Mouse (Mus musculus): Measurements from ENCODE around the gene Speg. TPM values are rescaled to one million over a fixed set of nuclear protein-coding genes. Genes with fewer than 3 reads are reported as not detected.

The Speg gene
- polyA plus RNA-seq, 1 experiment from 2014 or later = 41.1 TPM

DNA sequence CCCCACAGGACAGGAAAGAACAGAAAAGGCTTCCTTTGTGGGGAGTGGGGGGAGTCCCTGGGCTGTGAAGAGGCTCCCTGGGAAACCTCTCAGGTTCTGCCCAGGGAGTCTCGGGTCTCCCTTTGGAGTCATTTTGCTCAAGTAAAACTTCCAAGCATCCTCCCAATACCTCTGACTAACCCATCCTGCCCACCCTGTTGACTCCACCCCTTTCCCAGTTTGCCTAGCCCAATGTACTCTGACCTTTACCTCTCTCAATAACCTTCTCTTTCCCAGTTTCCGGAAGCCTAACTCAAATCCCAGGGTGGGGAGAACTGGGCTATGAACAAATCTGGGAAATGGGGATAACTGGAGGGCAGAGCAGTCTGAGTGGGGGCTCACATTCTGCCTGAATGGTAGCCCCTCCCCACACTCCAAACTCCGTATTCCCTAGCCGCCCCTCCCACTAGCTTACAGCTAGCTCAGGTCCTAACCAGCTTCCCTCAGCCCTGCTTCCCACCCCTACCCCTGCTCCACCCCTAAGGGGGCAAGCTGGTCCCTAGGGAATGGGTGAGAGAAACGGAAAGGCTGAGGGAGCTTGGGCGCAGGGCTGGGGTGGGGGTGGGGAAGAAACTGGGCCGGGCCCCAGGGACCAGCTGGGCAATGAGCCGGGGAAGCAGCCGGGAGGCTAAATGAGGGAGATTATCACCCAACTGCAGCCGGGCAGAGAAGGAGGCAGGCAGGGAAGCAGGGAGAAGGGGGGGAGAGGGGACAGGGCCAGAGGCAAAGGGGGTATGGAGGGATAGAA lies 72.4 kb downstream of the Speg start:
- 12% methylated on average over 10 of the region's 10 CpGs for WGBS
- Histone ChIP-seq H3K9ac (ENCODE audit: low read length) (no peak overlapping the region), H3K4me2 (ENCODE audit: low read depth, low read length) (peak overlapping the region; percentile 41; the same call in 1 of the 2 replicates), H3K36me3 (ENCODE audit: control insufficient read depth, insufficient read depth) (no peaks in the 10 kb centered on the region; the same call in 1 of the 2 replicates), H3K4me3 (ENCODE audit: low read length) (no peak overlapping the region), H3K9me3 (replicated peaks; ENCODE audit: control insufficient read depth, low read length) (no peaks in the 10 kb centered on the region), H3K4me1 (ENCODE audit: control insufficient read depth, insufficient read depth, low read length) (peaks cover 51% of the 10 kb centered on the region), H3K27ac (ENCODE audit: low read length) (no peak overlapping the region), H3K27me3 (ENCODE audit: control insufficient read depth, insufficient read depth, low read length) (peaks cover 69% of the 10 kb centered on the region)
- ATAC-seq (replicated peaks; ENCODE audit: extremely low read depth, insufficient read depth, low FRiP score) = no peak

- Histone ChIP-seq H3K36me3 (ENCODE audit: control insufficient read depth, insufficient read depth) (no peaks in the 10 kb centered on the region), H3K4me2 (ENCODE audit: low read depth, low read length) (no peak overlapping the region), H3K27me3 (ENCODE audit: control insufficient read depth, insufficient read depth, low read length) (peaks cover 75% of the 10 kb centered on the region), H3K27ac (ENCODE audit: low read length) (no peak overlapping the region), H3K4me3 (ENCODE audit: low read length) (no peak overlapping the region), H3K9ac (ENCODE audit: low read length) (no peak overlapping the region; the same call in 1 of the 2 replicates), H3K4me1 (ENCODE audit: control insufficient read depth, insufficient read depth, low read length) (peaks cover 51% of the 10 kb centered on the region), H3K9me3 (replicated peaks; ENCODE audit: control insufficient read depth, low read length) (no peaks in the 10 kb centered on the region)
- 2% methylated on average over 7 of the region's 7 CpGs for WGBS
- ATAC-seq (replicated peaks; ENCODE audit: extremely low read depth, insufficient read depth, low FRiP score) = no peak
Measured at GRCm38 (mm10) chr1:75448052-75448431, 72.9 kb downstream of the Speg start.

GRCm38 (mm10) chr1:75448937-75449336 lies 73.8 kb downstream of the Speg start:
- no peak for ATAC-seq (replicated peaks; ENCODE audit: extremely low read depth, insufficient read depth, low FRiP score)
- H3K4me2 ChIP-seq (ENCODE audit: low read depth, low read length) = no peak overlapping the region
- peaks cover 51% of the 10 kb centered on the region for H3K4me1 ChIP-seq (ENCODE audit: control insufficient read depth, insufficient read depth, low read length)
- H3K27ac ChIP-seq (ENCODE audit: low read length) = no peak overlapping the region
- 6% methylated on average over 13 of the region's 14 CpGs for WGBS
- H3K9me3 ChIP-seq (replicated peaks; ENCODE audit: control insufficient read depth, low read length) = no peaks in the 10 kb centered on the region
- no peaks in the 10 kb centered on the region for H3K36me3 ChIP-seq (ENCODE audit: control insufficient read depth, insufficient read depth)
- no peak overlapping the region for H3K9ac ChIP-seq (ENCODE audit: low read length)
- peaks cover 82% of the 10 kb centered on the region for H3K27me3 ChIP-seq (ENCODE audit: control insufficient read depth, insufficient read depth, low read length)
- H3K4me3 ChIP-seq (ENCODE audit: low read length) = no peak overlapping the region

- Histone ChIP-seq H3K9me3 (replicated peaks; ENCODE audit: control insufficient read depth, low read length) (no peaks in the 10 kb centered on the region), H3K36me3 (ENCODE audit: control insufficient read depth, insufficient read depth) (no peaks in the 10 kb centered on the region), H3K27ac (ENCODE audit: low read length) (no peak overlapping the region), H3K4me3 (ENCODE audit: low read length) (no peak overlapping the region; the same call in 1 of the 2 replicates), H3K27me3 (ENCODE audit: control insufficient read depth, insufficient read depth, low read length) (peaks cover 84% of the 10 kb centered on the region), H3K4me2 (ENCODE audit: low read depth, low read length) (no peak overlapping the region), H3K4me1 (ENCODE audit: control insufficient read depth, insufficient read depth, low read length) (peaks cover 51% of the 10 kb centered on the region), H3K9ac (ENCODE audit: low read length) (no peak overlapping the region)
- WGBS = 16% methylated on average over 8 of the region's 8 CpGs
- no peak for ATAC-seq (replicated peaks; ENCODE audit: extremely low read depth, insufficient read depth, low FRiP score)
Measured at GRCm38 (mm10) chr1:75449377-75450135, 74.5 kb downstream of the Speg start.

DNA sequence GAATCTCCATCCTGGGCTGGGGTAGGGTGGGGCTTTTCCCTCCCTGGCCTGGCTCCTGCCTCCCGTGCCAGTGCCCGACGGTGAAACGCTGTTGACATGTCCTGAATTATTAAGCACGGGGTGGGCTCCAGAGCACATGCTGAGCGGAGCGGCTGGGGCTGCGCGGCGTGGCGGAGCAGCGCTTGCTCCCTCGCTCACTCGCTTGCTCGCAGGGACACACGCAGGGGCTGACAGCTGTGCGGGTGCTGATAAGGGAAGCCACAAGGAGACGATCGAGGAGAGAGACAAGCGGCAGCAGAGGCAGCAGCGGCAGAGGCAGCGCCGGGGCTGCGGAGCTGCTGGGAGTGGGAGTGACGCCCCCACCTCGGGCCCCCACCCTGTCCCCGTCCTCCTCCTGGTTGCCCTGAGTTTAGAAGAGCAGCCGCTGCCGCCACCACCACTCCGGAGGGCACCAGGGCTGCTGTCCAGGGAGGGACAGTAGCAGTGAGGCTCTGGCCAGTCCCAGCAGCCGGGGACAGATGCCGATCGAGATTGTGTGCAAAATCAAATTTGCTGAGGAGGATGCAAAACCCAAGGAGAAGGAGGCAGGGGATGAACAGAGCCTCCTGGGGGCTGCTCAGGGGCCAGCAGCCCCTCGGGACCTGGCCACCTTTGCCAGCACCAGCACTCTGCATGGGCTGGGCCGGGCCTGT lies 75.4 kb downstream of the Speg start, which contains the start of gene Asic4:
Gene Asic4, plus strand, starts transcription at position 123 of the 692 bp plus-strand sequence.
- H3K4me3 ChIP-seq (ENCODE audit: low read length) = peak within 1 kb of the TSS; percentile 38
- H3K36me3 ChIP-seq (ENCODE audit: control insufficient read depth, insufficient read depth) = no peaks in the 10 kb centered on the region
- H3K4me1 ChIP-seq (ENCODE audit: control insufficient read depth, insufficient read depth, low read length) = peaks cover 42% of the 10 kb centered on the region
- 1% methylated on average over 35 of the region's 35 CpGs for WGBS
- peak within 1 kb of the TSS; percentile 57; the same call in 1 of the 2 replicates for H3K9ac ChIP-seq (ENCODE audit: low read length)
- H3K4me2 ChIP-seq (ENCODE audit: low read depth, low read length) = peak within 1 kb of the TSS; percentile 60
- ATAC-seq (replicated peaks; ENCODE audit: extremely low read depth, insufficient read depth, low FRiP score) = no peak
- H3K27ac ChIP-seq (ENCODE audit: low read length) = no peak within 1 kb of the TSS
- H3K9me3 ChIP-seq (replicated peaks; ENCODE audit: control insufficient read depth, low read length) = no peaks in the 10 kb centered on the region
- H3K27me3 ChIP-seq (ENCODE audit: control insufficient read depth, insufficient read depth, low read length) = peaks cover 79% of the 10 kb centered on the region

DNA sequence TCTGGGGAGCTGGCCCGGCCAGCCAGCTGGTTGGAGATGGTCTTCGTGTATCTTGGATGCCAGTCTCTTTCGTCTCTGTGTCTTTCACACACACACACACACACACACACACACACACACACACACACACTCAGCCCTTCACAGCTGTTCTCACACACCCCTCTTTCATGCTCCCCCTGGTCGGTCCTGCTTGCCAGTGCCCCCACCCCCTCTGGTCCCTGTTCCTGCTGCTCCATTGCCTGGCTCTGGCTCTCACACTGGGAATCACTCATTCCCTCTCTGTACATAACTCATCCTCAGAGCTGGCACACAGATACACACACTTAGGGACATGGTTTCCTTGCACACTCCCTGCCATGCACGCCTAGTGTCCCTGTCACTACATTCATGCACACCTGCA lies 76.8 kb downstream of the Speg start:
- Histone ChIP-seq H3K9me3 (replicated peaks; ENCODE audit: control insufficient read depth, low read length) (no peaks in the 10 kb centered on the region), H3K4me2 (ENCODE audit: low read depth, low read length) (no peak overlapping the region), H3K4me1 (ENCODE audit: control insufficient read depth, insufficient read depth, low read length) (peaks cover 27% of the 10 kb centered on the region), H3K4me3 (ENCODE audit: low read length) (no peak overlapping the region), H3K27me3 (ENCODE audit: control insufficient read depth, insufficient read depth, low read length) (peaks cover 85% of the 10 kb centered on the region), H3K27ac (ENCODE audit: low read length) (no peak overlapping the region), H3K36me3 (ENCODE audit: control insufficient read depth, insufficient read depth) (no peaks in the 10 kb centered on the region), H3K9ac (ENCODE audit: low read length) (no peak overlapping the region)
- 67% methylated on average over 5 of the region's 5 CpGs for WGBS
- ATAC-seq (replicated peaks; ENCODE audit: extremely low read depth, insufficient read depth, low FRiP score) = no peak

DNA sequence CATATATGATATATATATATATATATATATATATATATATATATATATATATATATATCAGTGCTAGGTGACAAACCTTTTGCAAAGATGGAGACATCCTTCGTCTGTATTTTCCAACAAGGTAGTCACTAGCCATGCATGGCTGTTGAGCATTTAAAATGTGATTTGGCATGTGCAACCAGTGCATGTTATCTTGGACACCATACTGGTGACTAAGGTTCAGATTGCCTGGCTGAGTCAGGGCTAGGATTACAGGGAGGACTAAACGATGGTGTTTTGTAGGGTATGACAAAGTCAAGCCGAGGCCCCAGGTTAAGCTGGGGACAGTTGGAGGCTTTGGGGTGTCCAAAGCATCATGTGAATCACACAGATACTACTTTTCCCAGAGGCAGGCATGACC lies 80.3 kb downstream of the Speg start:
- ATAC-seq (replicated peaks; ENCODE audit: extremely low read depth, insufficient read depth, low FRiP score) = no peak
- H3K9ac ChIP-seq (ENCODE audit: low read length) = no peak overlapping the region
- H3K27me3 ChIP-seq (ENCODE audit: control insufficient read depth, insufficient read depth, low read length) = peaks cover 63% of the 10 kb centered on the region
- no peak overlapping the region for H3K4me2 ChIP-seq (ENCODE audit: low read depth, low read length)
- no peak overlapping the region for H3K27ac ChIP-seq (ENCODE audit: low read length)
- H3K4me1 ChIP-seq (ENCODE audit: control insufficient read depth, insufficient read depth, low read length) = peaks cover 17% of the 10 kb centered on the region
- H3K4me3 ChIP-seq (ENCODE audit: low read length) = no peak overlapping the region
- H3K9me3 ChIP-seq (replicated peaks; ENCODE audit: control insufficient read depth, low read length) = no peaks in the 10 kb centered on the region
- H3K36me3 ChIP-seq (ENCODE audit: control insufficient read depth, insufficient read depth) = no peaks in the 10 kb centered on the region
- WGBS = 64% methylated on average over 3 of the region's 3 CpGs

DNA sequence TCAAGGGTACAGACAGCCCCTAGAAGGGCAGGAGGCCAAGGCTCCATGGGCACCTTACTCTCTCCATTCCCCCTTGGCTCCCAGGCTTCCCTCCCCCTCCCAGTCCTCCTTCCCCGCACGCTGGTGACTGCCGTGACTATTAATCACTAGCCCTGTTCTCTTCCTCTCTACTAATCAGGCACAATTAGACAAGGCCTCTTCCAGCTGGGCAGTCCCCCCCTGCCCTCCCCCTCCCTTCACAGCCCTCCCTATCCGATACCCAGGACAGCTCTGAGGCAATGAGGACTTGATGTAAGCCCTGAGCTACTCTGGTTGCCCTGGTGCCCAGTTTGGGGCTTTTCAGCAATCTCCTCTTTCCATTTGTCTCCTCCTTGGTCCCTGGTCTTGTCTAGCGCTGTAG lies 80.9 kb downstream of the Speg start:
- no peak overlapping the region for H3K4me2 ChIP-seq (ENCODE audit: low read depth, low read length)
- H3K9ac ChIP-seq (ENCODE audit: low read length) = no peak overlapping the region
- H3K9me3 ChIP-seq (replicated peaks; ENCODE audit: control insufficient read depth, low read length) = no peaks in the 10 kb centered on the region
- peaks cover 58% of the 10 kb centered on the region for H3K27me3 ChIP-seq (ENCODE audit: control insufficient read depth, insufficient read depth, low read length)
- H3K27ac ChIP-seq (ENCODE audit: low read length) = no peak overlapping the region
- peaks cover 12% of the 10 kb centered on the region for H3K4me1 ChIP-seq (ENCODE audit: control insufficient read depth, insufficient read depth, low read length)
- H3K36me3 ChIP-seq (ENCODE audit: control insufficient read depth, insufficient read depth) = no peaks in the 10 kb centered on the region
- no peak overlapping the region for H3K4me3 ChIP-seq (ENCODE audit: low read length)
- 54% methylated on average over 5 of the region's 5 CpGs for WGBS
- ATAC-seq (replicated peaks; ENCODE audit: extremely low read depth, insufficient read depth, low FRiP score) = no peak
